Mouse (Mus musculus): ENCODE measurements around the gene Eaf1.

GRCm38 (mm10) chr14:31503406-31503805 lies 9.2 kb downstream of the Eaf1 start:
- TF ChIP-seq CTCF (IDR thresholded peaks at IDR 0.05) (no peak), POLR2A (IDR thresholded peaks at IDR 0.05; ENCODE audit: insufficient read depth, low read depth, low read length) (no peak), EP300 (IDR thresholded peaks at IDR 0.05; ENCODE audit: insufficient read depth, low read depth, low read length) (no peak)
